Mouse (Mus musculus) liver, embryonic 15.5 days (tissue): ENCODE results near the gene Lrrc15. TPM values are rescaled to one million over a fixed set of nuclear protein-coding genes. Genes with fewer than 3 reads are reported as not detected.

ENCODE experiments used
- ATAC-seq: fragments of 200-750 bp; cut with Nextera tagmentation; 2 replicates; pipeline ENCODE4 v1.8.0; 2017; ENCODE audit warnings: moderate number of reproducible peaks, mild to moderate bottlenecking, moderate library complexity; ENCODE audit not compliant: insufficient read depth
- H3K27ac ChIP-seq: fragments of 300-500 bp; sonication (generic); replicated peaks from 2 replicates; pipeline ENCODE4 v1.5.1; 2015; ENCODE audit warnings: mild to moderate bottlenecking, inconsistent platforms
- H3K27me3 ChIP-seq: fragments of 300-500 bp; sonication (generic); 2 replicates; pipeline ENCODE4 v1.6.1; 2015; ENCODE audit warnings: mild to moderate bottlenecking, inconsistent platforms
- H3K36me3 ChIP-seq: fragments of 300-500 bp; sonication (generic); replicated peaks from 2 replicates; pipeline ENCODE4 v1.6.1; 2015; ENCODE audit warnings: moderate library complexity, mild to moderate bottlenecking, inconsistent platforms
- H3K4me1 ChIP-seq: fragments of 300-500 bp; sonication (generic); replicated peaks from 2 replicates; pipeline ENCODE4 v1.6.1; 2015; ENCODE audit warnings: inconsistent platforms
- H3K4me2 ChIP-seq: fragments of 300-500 bp; sonication (generic); 2 replicates; pipeline ENCODE4 v1.6.1; 2015; ENCODE audit warnings: moderate library complexity, mild to moderate bottlenecking, inconsistent platforms
- H3K4me3 ChIP-seq: fragments of 300-500 bp; sonication (generic); replicated peaks from 2 replicates; pipeline ENCODE4 v1.5.1; 2015; ENCODE audit warnings: mild to moderate bottlenecking, inconsistent platforms
- H3K9ac ChIP-seq: fragments of 300-500 bp; sonication (generic); 2 replicates; pipeline ENCODE4 v1.6.1; 2015; ENCODE audit warnings: moderate library complexity, mild to moderate bottlenecking, inconsistent platforms
- H3K9me3 ChIP-seq: fragments of 300-500 bp; sonication (generic); replicated peaks from 2 replicates; pipeline ENCODE4 v1.6.1; 2016; ENCODE audit warnings: inconsistent platforms
- WGBS: fragments of 180-500 bp; shearing (Covaris S2); methylation state at CpG from one replicate; pipeline ENCODE4 v1.1.7; 2015; ENCODE audit warnings: mixed read lengths; ENCODE audit not compliant: insufficient replicate concordance; 5-methylcytosine and 5-hydroxymethylcytosine counted together
- polyA plus RNA-seq: library from polyadenylated mRNA; unstranded; fragments of >200 nt; fragmentation: Nextera tagmentation; extraction: Ambion mirVana; gene quantifications from 2 replicates; pipeline ENCODE4 v1.2.1, GENCODE M21; 2015

Lrrc15 gene
- polyA plus RNA-seq, 1 experiment from 2014 or later, result 0.03 TPM

- Histone ChIP-seq H3K9ac (no peak overlapping the region), H3K9me3 (no peaks in the 10 kb centered on the region), H3K36me3 (no peaks in the 10 kb centered on the region), H3K4me3 (peak overlapping the region; percentile 39), H3K4me1 (peaks cover 9% of the 10 kb centered on the region), H3K4me2 (peak overlapping the region; percentile 60), H3K27me3 (peaks cover 32% of the 10 kb centered on the region), H3K27ac (no peak overlapping the region)
- WGBS, result 1% methylated on average over 33 of the region's 33 CpGs
- no peak for ATAC-seq
Measured at GRCm38 (mm10) chr16:30236091-30236699, 46.9 kb downstream of the Lrrc15 start.

DNA sequence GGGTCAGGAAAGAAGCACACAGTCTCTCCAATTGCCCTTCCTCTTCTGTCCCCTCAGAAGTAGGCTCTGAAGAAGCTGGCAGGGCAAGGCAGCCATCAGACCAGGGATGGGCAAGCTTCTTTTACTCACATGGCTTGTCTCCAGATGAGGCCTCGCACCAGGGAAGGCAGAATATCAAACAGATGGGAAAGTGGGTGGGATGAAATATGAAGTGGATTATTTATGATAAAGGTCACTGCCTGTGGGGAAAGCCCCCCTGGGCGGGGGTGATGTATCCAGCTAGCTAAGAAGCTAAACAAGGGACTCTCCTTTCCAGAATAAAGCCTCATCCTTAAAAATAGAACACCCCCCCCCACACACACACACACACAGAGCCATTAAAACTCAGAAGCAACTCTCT lies 47.5 kb downstream of the Lrrc15 start:
- WGBS, result 45% methylated on average over 2 of the region's 2 CpGs
- Histone ChIP-seq H3K4me3 (no peak overlapping the region), H3K9me3 (no peaks in the 10 kb centered on the region), H3K27ac (no peak overlapping the region), H3K9ac (no peak overlapping the region), H3K4me2 (no peak overlapping the region), H3K4me1 (peaks cover 9% of the 10 kb centered on the region), H3K27me3 (peaks cover 32% of the 10 kb centered on the region), H3K36me3 (no peaks in the 10 kb centered on the region)
- ATAC-seq, result no peak

- no peak for ATAC-seq
- Histone ChIP-seq H3K9me3 (no peaks in the 10 kb centered on the region), H3K36me3 (no peaks in the 10 kb centered on the region), H3K4me2 (no peak overlapping the region), H3K9ac (no peak overlapping the region), H3K27me3 (peaks cover 32% of the 10 kb centered on the region), H3K4me1 (peaks cover 9% of the 10 kb centered on the region), H3K27ac (no peak overlapping the region), H3K4me3 (no peak overlapping the region)
- 32% methylated on average over 12 of the region's 12 CpGs for WGBS
Measured at GRCm38 (mm10) chr16:30234636-30235546, 48.2 kb downstream of the Lrrc15 start.

DNA sequence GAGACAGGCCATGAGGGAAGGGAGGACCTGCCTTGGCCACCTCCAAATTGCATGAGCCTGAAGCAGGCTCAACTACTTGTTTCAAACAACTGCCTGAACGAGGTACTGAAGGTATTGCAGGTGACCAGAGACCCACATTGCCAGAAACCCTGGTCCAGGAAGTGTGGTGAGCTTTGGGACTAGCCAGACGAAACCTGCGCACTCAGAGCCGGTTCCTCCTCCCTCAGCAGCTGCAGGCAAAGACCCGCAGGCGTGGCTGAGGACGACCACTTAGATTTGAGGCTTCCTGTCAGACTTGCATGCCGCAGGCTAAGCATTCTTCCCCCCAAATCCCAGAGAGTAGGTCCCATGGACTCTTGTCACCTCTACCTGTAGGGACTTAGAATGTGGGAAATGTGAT lies 49.0 kb downstream of the Lrrc15 start:
- Histone ChIP-seq H3K9ac (no peak overlapping the region), H3K4me3 (no peak overlapping the region), H3K27ac (no peak overlapping the region), H3K4me2 (no peak overlapping the region), H3K27me3 (peaks cover 32% of the 10 kb centered on the region), H3K4me1 (peaks cover 9% of the 10 kb centered on the region), H3K9me3 (no peaks in the 10 kb centered on the region), H3K36me3 (no peaks in the 10 kb centered on the region)
- 26% methylated on average over 8 of the region's 8 CpGs for WGBS
- no peak for ATAC-seq

GRCm38 (mm10) chr16:30231882-30232604 lies 51.0 kb downstream of the Lrrc15 start:
- Histone ChIP-seq H3K27me3 (peaks cover 29% of the 10 kb centered on the region), H3K9ac (no peak overlapping the region), H3K4me3 (no peak overlapping the region), H3K4me1 (peaks cover 18% of the 10 kb centered on the region), H3K27ac (no peak overlapping the region), H3K36me3 (no peaks in the 10 kb centered on the region), H3K4me2 (no peak overlapping the region), H3K9me3 (no peaks in the 10 kb centered on the region)
- ATAC-seq, result no peak
- 52% methylated on average over 13 of the region's 13 CpGs for WGBS

DNA sequence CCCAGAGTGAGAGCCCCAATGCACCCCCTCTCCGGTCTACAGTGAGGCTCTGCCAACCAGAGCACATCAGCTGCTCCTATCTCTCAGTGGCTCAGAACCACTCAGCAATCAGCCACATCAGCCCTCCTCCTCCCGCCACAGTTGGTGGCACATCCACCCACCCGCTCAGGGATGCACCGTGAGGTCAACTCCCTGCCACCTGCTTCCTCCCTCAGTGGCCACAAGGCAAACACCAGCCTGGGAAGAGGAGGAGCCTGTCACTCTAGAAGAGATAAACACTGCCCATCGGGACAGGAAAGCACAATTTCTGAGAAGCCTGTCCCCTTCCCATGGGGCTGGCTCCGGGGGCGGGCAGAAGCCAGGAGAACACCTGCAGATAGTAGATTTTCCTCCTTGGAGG lies 55.7 kb downstream of the Lrrc15 start:
- Histone ChIP-seq H3K9ac (no peak overlapping the region), H3K27ac (no peak overlapping the region), H3K9me3 (no peaks in the 10 kb centered on the region), H3K4me3 (no peak overlapping the region), H3K36me3 (no peaks in the 10 kb centered on the region), H3K4me1 (0 out of 2 replicates have a peak, but pooled peaks cover 9% of the 10 kb centered on the region), H3K27me3 (no peaks in the 10 kb centered on the region), H3K4me2 (no peak overlapping the region)
- WGBS, result 8% methylated on average over 7 of the region's 7 CpGs
- no peak for ATAC-seq

DNA sequence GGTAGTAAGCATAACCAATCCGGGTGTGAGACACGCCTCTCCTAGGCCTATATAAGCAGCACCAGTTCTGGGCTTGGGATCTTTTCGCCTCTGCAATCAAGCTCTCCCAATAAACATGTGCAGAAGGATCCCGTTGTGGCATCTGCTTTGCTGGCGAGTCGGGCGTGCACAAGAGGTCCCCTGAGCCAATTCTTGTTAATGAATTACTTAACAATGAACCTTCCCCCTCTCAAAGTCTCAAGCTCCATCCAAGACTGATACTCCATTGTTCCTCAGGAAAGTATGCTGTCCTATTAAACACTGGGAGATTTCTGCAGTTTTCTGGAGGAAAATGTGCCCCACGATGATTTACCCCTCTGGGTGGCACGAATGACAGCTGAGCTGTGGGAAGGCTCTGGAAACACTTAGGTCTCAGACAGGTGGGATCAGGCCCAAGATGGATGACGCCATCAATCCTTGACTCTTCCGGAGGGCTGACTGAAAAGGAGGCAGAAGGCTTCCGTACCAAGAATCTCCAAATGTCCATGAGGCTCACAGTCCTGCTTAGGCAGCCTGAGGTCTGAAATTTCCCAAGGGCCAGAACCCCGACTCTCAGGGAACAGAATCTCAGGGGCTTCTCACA lies 61.8 kb downstream of the Lrrc15 start:
- no peaks in the 10 kb centered on the region for H3K4me1 ChIP-seq
- no peaks in the 10 kb centered on the region for H3K9me3 ChIP-seq
- ATAC-seq, result no peak
- no peaks in the 10 kb centered on the region for H3K27me3 ChIP-seq
- no peak overlapping the region for H3K9ac ChIP-seq
- H3K4me3 ChIP-seq, result no peak overlapping the region
- WGBS, result 78% methylated on average over 13 of the region's 13 CpGs
- no peaks in the 10 kb centered on the region for H3K36me3 ChIP-seq
- H3K4me2 ChIP-seq, result no peak overlapping the region
- H3K27ac ChIP-seq, result no peak overlapping the region

Other genes with a start within 250 kb of the Lrrc15 start
- gene Hes1, start 218.9 kb downstream of the Lrrc15 start, polyA plus RNA-seq, result 5.4 and 6.1 TPM in 2 replicates
- 3.6 and 3.7 TPM in 2 replicates for gene Cpn2, start 15.8 kb downstream of the Lrrc15 start, polyA plus RNA-seq
- gene Gp5, start 27.5 kb upstream of the Lrrc15 start, polyA plus RNA-seq, result 11.8 and 13.2 TPM in 2 replicates
- 6.2 and 6.5 TPM in 2 replicates for gene Atp13a3, start 122.7 kb upstream of the Lrrc15 start, polyA plus RNA-seq